Mouse (Mus musculus) neural tube, embryonic 15.5 days (tissue): Measurements from ENCODE around the gene Tcp1. TPM values are rescaled to one million over a fixed set of nuclear protein-coding genes. Genes with fewer than 3 reads are reported as not detected.
"Not testable (repeated sequence)": the region's sequence is repeated elsewhere in the genome, so short reads cannot be mapped to it uniquely, and the experiment has no call there.

Experiments
- ATAC-seq: fragments of 200-750 bp; cut with Nextera tagmentation; 2 replicates; pipeline ENCODE4 v1.8.0; 2017; ENCODE audit warnings: mild to moderate bottlenecking, moderate TSS enrichment, moderate library complexity; ENCODE audit not compliant: low FRiP score
- H3K27ac ChIP-seq: fragments of 300-500 bp; sonication (generic); replicated peaks from 2 replicates; pipeline ENCODE4 v1.5.1; 2015; ENCODE audit warnings: mild to moderate bottlenecking, inconsistent platforms
- H3K27me3 ChIP-seq: fragments of 300-500 bp; sonication (generic); replicated peaks from 2 replicates; pipeline ENCODE4 v1.6.1; 2015; ENCODE audit warnings: inconsistent platforms
- H3K36me3 ChIP-seq: fragments of 300-500 bp; sonication (generic); 2 replicates; pipeline ENCODE4 v1.6.1; 2015; ENCODE audit warnings: inconsistent platforms
- H3K4me1 ChIP-seq: fragments of 300-500 bp; sonication (generic); 2 replicates; pipeline ENCODE4 v1.6.1; 2015; ENCODE audit warnings: inconsistent platforms
- H3K4me2 ChIP-seq: fragments of 300-500 bp; sonication (generic); 2 replicates; pipeline ENCODE4 v1.6.1; 2015; ENCODE audit warnings: inconsistent platforms, mild to moderate bottlenecking, moderate library complexity
- H3K4me3 ChIP-seq: fragments of 300-500 bp; sonication (generic); replicated peaks from 2 replicates; pipeline ENCODE4 v1.5.1; 2015; ENCODE audit warnings: mild to moderate bottlenecking, inconsistent platforms
- H3K9ac ChIP-seq: fragments of 300-500 bp; sonication (generic); replicated peaks from 2 replicates; pipeline ENCODE4 v1.6.1; 2015; ENCODE audit warnings: mild to moderate bottlenecking, inconsistent platforms
- H3K9me3 ChIP-seq: fragments of 300-500 bp; sonication (generic); replicated peaks from 2 replicates; pipeline ENCODE4 v1.6.1; 2016; ENCODE audit warnings: inconsistent platforms
- WGBS: fragments of 180-500 bp; shearing (Covaris S2); methylation state at CpG from one replicate; pipeline ENCODE4 v1.1.7; 2015; ENCODE audit warnings: mixed read lengths; 5-methylcytosine and 5-hydroxymethylcytosine counted together
- polyA plus RNA-seq: library from polyadenylated mRNA; unstranded; fragments of >200 nt; fragmentation: Nextera tagmentation; extraction: Ambion mirVana; gene quantifications from 2 replicates; pipeline ENCODE4 v1.2.1, GENCODE M21; 2015

The Tcp1 gene
- polyA plus RNA-seq, 1 experiment from 2014 or later, result 348 TPM

GRCm38 (mm10) chr17:12892033-12892432 is 23.5 kb upstream of the Tcp1 start:
- Histone ChIP-seq H3K27ac (no peak overlapping the region), H3K4me3 (no peak overlapping the region), H3K27me3 (no peaks in the 10 kb centered on the region), H3K9ac (no peak overlapping the region), H3K4me2 (no peak overlapping the region), H3K36me3 (peaks cover 5% of the 10 kb centered on the region; the same call in 1 of the 2 replicates), H3K4me1 (no peaks in the 10 kb centered on the region), H3K9me3 (no peaks in the 10 kb centered on the region)
- WGBS, result 92% methylated on average over 9 of the region's 9 CpGs
- ATAC-seq, result no peak

GRCm38 (mm10) chr17:12897674-12898073 is 17.8 kb upstream of the Tcp1 start:
- 0 out of 2 replicates have a peak, but pooled peaks have one; percentile 13 for ATAC-seq
- H3K4me2 ChIP-seq, result no peak overlapping the region
- no peaks in the 10 kb centered on the region for H3K9me3 ChIP-seq
- no peak overlapping the region for H3K9ac ChIP-seq
- WGBS, result 85% methylated on average over 5 of the region's 5 CpGs
- H3K36me3 ChIP-seq, result peaks cover 21% of the 10 kb centered on the region
- H3K27me3 ChIP-seq, result no peaks in the 10 kb centered on the region
- H3K27ac ChIP-seq, result no peak overlapping the region
- H3K4me1 ChIP-seq, result no peaks in the 10 kb centered on the region
- H3K4me3 ChIP-seq, result no peak overlapping the region

- not testable (repeated sequence) for ATAC-seq, H3K27me3 ChIP-seq, H3K9me3 ChIP-seq, H3K4me1 ChIP-seq, H3K4me2 ChIP-seq, H3K4me3 ChIP-seq, H3K9ac ChIP-seq
- 33% methylated on average over 2 of the region's 2 CpGs for WGBS
- peak overlapping the region; percentile 67 for H3K27ac ChIP-seq
- H3K36me3 ChIP-seq, result peaks cover 26% of the 10 kb centered on the region
These were observed 16.9 kb upstream of the Tcp1 start for GRCm38 (mm10) chr17:12898607-12899006.

- peaks cover 39% of the 10 kb centered on the region for H3K36me3 ChIP-seq
These were observed 13.2 kb upstream of the Tcp1 start for GRCm38 (mm10) chr17:12902291-12902690.

GRCm38 (mm10) chr17:12903372-12904333 is 11.8 kb upstream of the Tcp1 start:
- Histone ChIP-seq H3K9me3 (no peaks in the 10 kb centered on the region), H3K27ac (no peak overlapping the region), H3K27me3 (no peaks in the 10 kb centered on the region), H3K4me2 (no peak overlapping the region), H3K9ac (no peak overlapping the region), H3K4me1 (no peaks in the 10 kb centered on the region), H3K36me3 (peaks cover 39% of the 10 kb centered on the region), H3K4me3 (no peak overlapping the region)
- WGBS, result 33% methylated on average over 11 of the region's 12 CpGs
- no peak for ATAC-seq

More at GRCm38 (mm10) chr17:12902291-12902690, 13.2 kb upstream of the Tcp1 start:
- Histone ChIP-seq H3K9ac (no peak overlapping the region), H3K4me2 (no peak overlapping the region), H3K4me1 (no peaks in the 10 kb centered on the region), H3K9me3 (no peaks in the 10 kb centered on the region), H3K27me3 (no peaks in the 10 kb centered on the region), H3K27ac (no peak overlapping the region), H3K4me3 (no peak overlapping the region)
- ATAC-seq, result no peak
- 96% methylated on average over 6 of the region's 6 CpGs for WGBS

GRCm38 (mm10) chr17:12904349-12904748 is 11.2 kb upstream of the Tcp1 start:
- Histone ChIP-seq H3K27ac (no peak overlapping the region), H3K4me3 (no peak overlapping the region), H3K4me2 (no peak overlapping the region), H3K36me3 (peaks cover 36% of the 10 kb centered on the region), H3K9me3 (no peaks in the 10 kb centered on the region), H3K4me1 (no peaks in the 10 kb centered on the region), H3K9ac (no peak overlapping the region), H3K27me3 (no peaks in the 10 kb centered on the region)
- no peak for ATAC-seq
- 73% methylated on average over 1 of the region's 1 CpGs for WGBS

- Histone ChIP-seq H3K4me2 (no peak overlapping the region), H3K36me3 (peaks cover 40% of the 10 kb centered on the region), H3K27ac (no peak overlapping the region), H3K9me3 (no peaks in the 10 kb centered on the region), H3K9ac (no peak overlapping the region), H3K4me1 (no peaks in the 10 kb centered on the region), H3K27me3 (no peaks in the 10 kb centered on the region), H3K4me3 (no peak overlapping the region)
- 86% methylated on average over 4 of the region's 4 CpGs for WGBS
- no peak for ATAC-seq
These were observed 9.7 kb upstream of the Tcp1 start for GRCm38 (mm10) chr17:12905810-12906209.

GRCm38 (mm10) chr17:12906436-12906835 is 9.1 kb upstream of the Tcp1 start:
- ATAC-seq, result no peak
- WGBS, result 90% methylated on average over 9 of the region's 9 CpGs
- Histone ChIP-seq H3K36me3 (peaks cover 38% of the 10 kb centered on the region), H3K27ac (no peak overlapping the region), H3K27me3 (no peaks in the 10 kb centered on the region), H3K9me3 (no peaks in the 10 kb centered on the region), H3K4me1 (no peaks in the 10 kb centered on the region), H3K9ac (no peak overlapping the region), H3K4me3 (no peak overlapping the region), H3K4me2 (no peak overlapping the region)

- Histone ChIP-seq H3K27ac (no peak within 1 kb of the TSS), H3K9ac (no peak within 1 kb of the TSS), H3K36me3 (peaks cover 51% of the 10 kb centered on the region), H3K9me3 (no peaks in the 10 kb centered on the region), H3K27me3 (no peaks in the 10 kb centered on the region), H3K4me2 (no peak within 1 kb of the TSS), H3K4me1 (no peaks in the 10 kb centered on the region), H3K4me3 (no peak within 1 kb of the TSS)
- no peak for ATAC-seq
- 83% methylated on average over 35 of the region's 35 CpGs for WGBS
These were observed 5.9 kb upstream of the Tcp1 start, which contains the start of gene Pnldc1 for GRCm38 (mm10) chr17:12909361-12910280. TSS of gene Pnldc1 (minus strand) at chr17:12910230.

GRCm38 (mm10) chr17:12910391-12910790 is 5.1 kb upstream of the Tcp1 start:
- H3K4me1 ChIP-seq, result peaks cover 8% of the 10 kb centered on the region
- no peak overlapping the region for H3K9ac ChIP-seq
- ATAC-seq, result no peak
- H3K36me3 ChIP-seq, result peaks cover 44% of the 10 kb centered on the region
- no peak overlapping the region for H3K4me2 ChIP-seq
- no peaks in the 10 kb centered on the region for H3K27me3 ChIP-seq
- H3K4me3 ChIP-seq, result no peak overlapping the region
- no peak overlapping the region for H3K27ac ChIP-seq
- H3K9me3 ChIP-seq, result no peaks in the 10 kb centered on the region
- 94% methylated on average over 8 of the region's 8 CpGs for WGBS

- H3K4me1 ChIP-seq, result peaks cover 19% of the 10 kb centered on the region
- peaks cover 49% of the 10 kb centered on the region for H3K36me3 ChIP-seq
- no peaks in the 10 kb centered on the region for H3K27me3 ChIP-seq
- H3K9ac ChIP-seq, result peak within 1 kb of the TSS; percentile 82
- no peaks in the 10 kb centered on the region for H3K9me3 ChIP-seq
- H3K27ac ChIP-seq, result peak within 1 kb of the TSS; percentile 84
- peak within 1 kb of the TSS; percentile 87 for H3K4me2 ChIP-seq
- under 1% methylated on average over 56 of the region's 56 CpGs for WGBS
- H3K4me3 ChIP-seq, result peak within 1 kb of the TSS; percentile 88
- ATAC-seq, result peak; percentile 99
These were observed 531 bp downstream of the Tcp1 start, which contains the start of gene Mrpl18 for GRCm38 (mm10) chr17:12915881-12916583. TSS of gene Mrpl18 (minus strand) at chr17:12916345.
